Comparison of ENCODE assay signal across 31 mouse cellular contexts in genomic region chr10:128899759-128900490, GRCm38 (mm10). TPM values are rescaled to one million over a fixed set of nuclear protein-coding genes. Genes with fewer than 3 reads are reported as not detected.
DNase-seq lines count a peak whose midpoint lies in the region; ATAC-seq and TF ChIP-seq lines count a peak whose summit lies in the region.
"Had no signal": no experiment of that assay in that cellular context is flagged by ENCODE, and none has a peak within 500 bp of the region (broad histone marks: within the 10 kb centered on the region; RNA-seq: fewer than 3 reads in every experiment).

No protein-coding gene starts in this region.

- WGBS in liver, postnatal 0 days (ENCODE audit: insufficient replicate concordance): 56% methylated on average over 6 of the region's 6 CpGs
- 77% methylated on average over 6 of the region's 6 CpGs for WGBS in intestine, embryonic 16.5 days
- 85% methylated on average over 6 of the region's 6 CpGs for WGBS in hindbrain, embryonic 12.5 days

- no peak for TF ChIP-seq CTCF in liver, postnatal 0 days (IDR thresholded peaks at IDR 0.05; ENCODE audit: low read depth)

- H3K27me3 ChIP-seq in liver, postnatal 0 days (ENCODE audit: insufficient read depth, low read length): peaks cover 21% of the 10 kb centered on the region
- peaks cover 11% of the 10 kb centered on the region for H3K27me3 ChIP-seq in intestine, embryonic 16.5 days (replicated peaks; ENCODE audit: control insufficient read depth, insufficient read depth, low read length)
- H3K27me3 ChIP-seq in hindbrain, embryonic 12.5 days: peaks cover 21% of the 10 kb centered on the region

- 0 out of 2 replicates have a peak overlapping the region, but pooled peaks have one; percentile 13 for H3K27ac ChIP-seq in liver, postnatal 0 days (ENCODE audit: low read depth)
- H3K27ac ChIP-seq in intestine, embryonic 16.5 days (ENCODE audit: low read length): no peak overlapping the region
- H3K27ac ChIP-seq in hindbrain, embryonic 12.5 days: no peak overlapping the region
- H3K27ac ChIP-seq: embryonic facial prominence, embryonic 12.5 days; heart, embryonic 10.5 days; heart, embryonic 15.5 days; hindbrain, postnatal 0 days; intestine, embryonic 15.5 days; layer of hippocampus, adult 2 months; limb, embryonic 12.5 days; neural tube, embryonic 12.5 days had no signal

- no peak overlapping the region; the same call in 1 of the 2 replicates for H3K4me2 ChIP-seq in liver, postnatal 0 days (ENCODE audit: low read depth, low read length)
- H3K4me2 ChIP-seq in intestine, embryonic 16.5 days (ENCODE audit: low read depth, low read length): no peak overlapping the region
- H3K4me2 ChIP-seq in hindbrain, embryonic 12.5 days (replicated peaks): no peak overlapping the region
- H3K4me2 ChIP-seq: embryonic facial prominence, embryonic 12.5 days; heart, embryonic 15.5 days; intestine, embryonic 15.5 days; limb, embryonic 12.5 days; liver, embryonic 11.5 days; midbrain, embryonic 11.5 days; neural tube, embryonic 12.5 days had no signal

- H3K9ac ChIP-seq in liver, postnatal 0 days (replicated peaks): no peak overlapping the region
- no peak overlapping the region for H3K9ac ChIP-seq in intestine, embryonic 16.5 days (ENCODE audit: low read depth, low read length)
- H3K9ac ChIP-seq in hindbrain, embryonic 12.5 days: no peak overlapping the region
- H3K9ac ChIP-seq: embryonic facial prominence, embryonic 12.5 days; heart, embryonic 15.5 days; intestine, embryonic 15.5 days; limb, embryonic 12.5 days; neural tube, embryonic 12.5 days had no signal

- no peak overlapping the region for H3K4me3 ChIP-seq in liver, postnatal 0 days (ENCODE audit: low read depth, low read length)
- no peak overlapping the region for H3K4me3 ChIP-seq in intestine, embryonic 16.5 days (ENCODE audit: low read length)
- no peak overlapping the region for H3K4me3 ChIP-seq in hindbrain, embryonic 12.5 days
- H3K4me3 ChIP-seq: embryonic facial prominence, embryonic 12.5 days; heart, embryonic 10.5 days; heart, embryonic 15.5 days; intestine, embryonic 15.5 days; layer of hippocampus, adult 2 months; limb, embryonic 12.5 days; myocyte; neural tube, embryonic 12.5 days had no signal

- peaks cover 6% of the 10 kb centered on the region; the same call in 1 of the 2 replicates for H3K4me1 ChIP-seq in liver, postnatal 0 days (ENCODE audit: insufficient read depth)
- H3K4me1 ChIP-seq in intestine, embryonic 16.5 days (ENCODE audit: control insufficient read depth, insufficient read depth, low read length): no peaks in the 10 kb centered on the region
- peaks cover 11% of the 10 kb centered on the region for H3K4me1 ChIP-seq in hindbrain, embryonic 12.5 days

- ATAC-seq in liver, postnatal 0 days: no peak
- peak; percentile 32 for ATAC-seq in megakaryocyte progenitor cell, adult 5-6 weeks (replicated peaks; ENCODE audit: poor library complexity)
- no peak for ATAC-seq in intestine, embryonic 16.5 days
- ATAC-seq in hindbrain, embryonic 12.5 days (ENCODE audit: low FRiP score): no peak
- ATAC-seq: activated CD4-positive, CD25-positive, alpha-beta regulatory T cell, adult 4 months; forebrain, embryonic 14.5 days; hindbrain, postnatal 0 days; intestine, embryonic 15.5 days; lung, postnatal 0 days had no signal

- H3K36me3 ChIP-seq in liver, postnatal 0 days (replicated peaks; ENCODE audit: insufficient read depth, low read length): no peaks in the 10 kb centered on the region
- H3K36me3 ChIP-seq in intestine, embryonic 16.5 days (ENCODE audit: control insufficient read depth, insufficient read depth, low read length): no peaks in the 10 kb centered on the region
- H3K36me3 ChIP-seq in hindbrain, embryonic 12.5 days: no peaks in the 10 kb centered on the region
- H3K36me3 ChIP-seq: embryonic facial prominence, embryonic 12.5 days; heart, embryonic 10.5 days; heart, embryonic 15.5 days; intestine, embryonic 15.5 days; limb, embryonic 12.5 days; neural tube, embryonic 12.5 days had no signal

- no peak for DNase-seq in liver, postnatal 0 days
- DNase-seq in liver: no peak
- peak; percentile 81 to 89 for DNase-seq in kidney, adult 8-10 months
- DNase-seq in kidney, postnatal 10 days: peak; percentile 57
- DNase-seq in left cerebral cortex, adult 18-20 months (ENCODE audit: low spot score in 2 of 2): no peak
- DNase-seq: adrenal gland, postnatal 10 days; cerebellum, adult 11-12 months; cerebellum, adult 9-11 months; embryo, embryonic 11 days; gastrocnemius, postnatal 14 days; heart, adult 11 months; right cerebral cortex, adult 18-20 months; thymus, adult 2 months; thymus, postnatal 36 days had no signal

- no peak for TF ChIP-seq EP300 in liver, postnatal 0 days (IDR thresholded peaks at IDR 0.05; ENCODE audit: low read depth)

- H3K9me3 ChIP-seq in liver, postnatal 0 days (ENCODE audit: low read length): no peaks in the 10 kb centered on the region
- no peaks in the 10 kb centered on the region for H3K9me3 ChIP-seq in intestine, embryonic 16.5 days (ENCODE audit: control insufficient read depth, low read length)
- H3K9me3 ChIP-seq in hindbrain, embryonic 12.5 days (replicated peaks): no peaks in the 10 kb centered on the region
- H3K9me3 ChIP-seq: embryonic facial prominence, embryonic 12.5 days; heart, embryonic 10.5 days; heart, embryonic 15.5 days; intestine, embryonic 15.5 days; limb, embryonic 12.5 days; neural tube, embryonic 12.5 days had no signal

RNA-seq across cellular contexts. Expression of gene Cd63, which starts 0.9 kb away (rescaled TPM):
- polyA plus RNA-seq in liver, postnatal 0 days (2015; fragmentation: Nextera tagmentation; extraction: Ambion mirVana): 271 and 296 TPM in 2 replicates
- total RNA-seq in megakaryocyte progenitor cell, adult 5-6 weeks (2015): 210 and 275 TPM in 2 replicates
- total RNA-seq in megakaryocyte progenitor cell, adult 5-6 weeks (2017): 143 and 180 TPM in 2 replicates
- total RNA-seq in left cerebral cortex, adult 18-20 months (2021): 10 to 100 TPM; 69.1 to 71.4 TPM
- 794 TPM in 2 replicates for polyA plus RNA-seq in intestine, embryonic 16.5 days (2015; fragmentation: Nextera tagmentation; extraction: Ambion mirVana)
- 258 and 273 TPM in 2 replicates for polyA plus RNA-seq in hindbrain, embryonic 12.5 days (2016; fragmentation: Nextera tagmentation; extraction: Ambion mirVana)

RNA-seq across cellular contexts. Expression of gene Gdf11, which starts 8.4 kb away (rescaled TPM):
- 0.17 and 0.23 TPM in 2 replicates for polyA plus RNA-seq in liver, postnatal 0 days (2015; fragmentation: Nextera tagmentation; extraction: Ambion mirVana)
- total RNA-seq in megakaryocyte progenitor cell, adult 5-6 weeks (2015): 0.07 TPM in 1 of 2 replicates, not detected in the other
- 0.34 TPM in 1 of 2 replicates, not detected in the other for total RNA-seq in megakaryocyte progenitor cell, adult 5-6 weeks (2017)
- total RNA-seq in left cerebral cortex, adult 18-20 months (2021): 10 to 100 TPM; 12.5 to 15.2 TPM
- 2.1 and 2.2 TPM in 2 replicates for polyA plus RNA-seq in intestine, embryonic 16.5 days (2015; fragmentation: Nextera tagmentation; extraction: Ambion mirVana)
- 10.7 and 11.5 TPM in 2 replicates for polyA plus RNA-seq in hindbrain, embryonic 12.5 days (2016; fragmentation: Nextera tagmentation; extraction: Ambion mirVana)

RNA-seq across cellular contexts. Expression of gene Rdh5, which starts 22.8 kb away (rescaled TPM):
- 54.5 and 63.1 TPM in 2 replicates for polyA plus RNA-seq in liver, postnatal 0 days (2015; fragmentation: Nextera tagmentation; extraction: Ambion mirVana)
- total RNA-seq in megakaryocyte progenitor cell, adult 5-6 weeks (2015): 0.90 and 15.7 TPM in 2 replicates
- 0.79 and 2.9 TPM in 2 replicates for total RNA-seq in megakaryocyte progenitor cell, adult 5-6 weeks (2017)
- total RNA-seq in left cerebral cortex, adult 18-20 months (2021): 1 to 10 TPM; 3.6 to 7.6 TPM
- 18.6 and 18.8 TPM in 2 replicates for polyA plus RNA-seq in intestine, embryonic 16.5 days (2015; fragmentation: Nextera tagmentation; extraction: Ambion mirVana)
- polyA plus RNA-seq in hindbrain, embryonic 12.5 days (2016; fragmentation: Nextera tagmentation; extraction: Ambion mirVana): 11.3 and 15.7 TPM in 2 replicates

RNA-seq across cellular contexts. Expression of gene Bloc1s1, which starts 23.9 kb away (rescaled TPM):
- 128 and 130 TPM in 2 replicates for polyA plus RNA-seq in liver, postnatal 0 days (2015; fragmentation: Nextera tagmentation; extraction: Ambion mirVana)
- total RNA-seq in megakaryocyte progenitor cell, adult 5-6 weeks (2015): 103 and 133 TPM in 2 replicates
- total RNA-seq in megakaryocyte progenitor cell, adult 5-6 weeks (2017): 65.7 and 106 TPM in 2 replicates
- 10 to 100 TPM; 79.8 to 82.3 TPM for total RNA-seq in left cerebral cortex, adult 18-20 months (2021)
- polyA plus RNA-seq in intestine, embryonic 16.5 days (2015; fragmentation: Nextera tagmentation; extraction: Ambion mirVana): 208 and 220 TPM in 2 replicates
- polyA plus RNA-seq in hindbrain, embryonic 12.5 days (2016; fragmentation: Nextera tagmentation; extraction: Ambion mirVana): 210 and 235 TPM in 2 replicates

RNA-seq across cellular contexts. Expression of gene Itga7, which starts 33.7 kb away (rescaled TPM):
- polyA plus RNA-seq in liver, postnatal 0 days (2015; fragmentation: Nextera tagmentation; extraction: Ambion mirVana): 0.66 and 0.70 TPM in 2 replicates
- 0.15 TPM in 1 of 2 replicates, not detected in the other for total RNA-seq in megakaryocyte progenitor cell, adult 5-6 weeks (2015)
- total RNA-seq in megakaryocyte progenitor cell, adult 5-6 weeks (2017): not detected in 2 replicates
- 10 to 100 TPM; 13.5 TPM for total RNA-seq in left cerebral cortex, adult 18-20 months (2021)
- 3.3 and 3.7 TPM in 2 replicates for polyA plus RNA-seq in intestine, embryonic 16.5 days (2015; fragmentation: Nextera tagmentation; extraction: Ambion mirVana)
- polyA plus RNA-seq in hindbrain, embryonic 12.5 days (2016; fragmentation: Nextera tagmentation; extraction: Ambion mirVana): 3.6 and 4.4 TPM in 2 replicates

Comparison
In these comparisons a context has a peak if more than half of its experiments do, and no peak if none do; other contexts are left out.
1. DNase-seq: peak in kidney, adult 8-10 months (2 of 2) and kidney, postnatal 10 days (single experiment); none in liver, postnatal 0 days (single experiment), liver (single experiment) and left cerebral cortex, adult 18-20 months (0 of 2).